Mouse (Mus musculus): ENCODE data around the gene Fyb2.
A peak's percentile ranks its signal among the peaks of the same experiment; 100 is the strongest.
"Not testable (repeated sequence)": the region's sequence is repeated elsewhere in the genome, so short reads cannot be mapped to it uniquely, and the experiment has no call there.

Gene Fyb2

DNA sequence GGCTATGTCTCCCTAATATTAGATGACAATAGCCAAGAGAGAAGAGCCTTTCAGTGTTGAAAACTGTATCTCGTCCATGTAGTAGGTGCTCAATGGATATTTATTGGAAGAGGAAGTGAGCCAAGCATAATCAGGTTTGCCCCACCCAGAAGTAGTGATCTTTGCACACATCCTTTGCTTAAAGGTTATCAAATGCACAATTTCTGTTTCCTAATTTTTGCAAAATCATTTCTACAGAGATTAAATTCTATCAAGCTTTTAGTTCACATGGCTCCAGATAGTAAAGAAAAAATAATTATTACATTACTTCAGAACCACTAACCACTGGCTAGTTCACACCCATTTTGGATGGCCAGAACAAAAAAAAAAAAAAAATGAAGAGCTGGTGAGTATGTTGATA lies 28.6 kb downstream of the Fyb2 start:
- DNase-seq: no peak

DNA sequence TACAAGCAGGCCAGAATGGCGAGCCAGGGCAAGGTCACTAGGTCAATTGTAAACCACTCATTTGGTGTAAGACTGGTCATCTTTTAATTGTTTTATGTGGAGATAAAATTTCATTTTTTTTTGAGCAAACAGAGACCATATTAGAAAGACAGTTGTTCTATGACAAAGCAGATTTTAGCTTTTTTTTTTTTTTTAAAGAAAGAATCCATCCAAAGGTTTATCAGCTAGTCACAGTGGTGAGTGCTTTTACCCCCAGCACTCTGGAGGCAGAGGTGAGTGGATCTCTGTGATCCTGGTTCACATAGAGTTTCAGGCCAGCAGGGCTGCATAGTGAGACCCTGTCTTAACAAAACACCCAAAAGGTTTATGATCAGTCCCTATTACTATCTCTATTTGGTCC lies 31.2 kb downstream of the Fyb2 start:
- DNase-seq: no peak

DNA sequence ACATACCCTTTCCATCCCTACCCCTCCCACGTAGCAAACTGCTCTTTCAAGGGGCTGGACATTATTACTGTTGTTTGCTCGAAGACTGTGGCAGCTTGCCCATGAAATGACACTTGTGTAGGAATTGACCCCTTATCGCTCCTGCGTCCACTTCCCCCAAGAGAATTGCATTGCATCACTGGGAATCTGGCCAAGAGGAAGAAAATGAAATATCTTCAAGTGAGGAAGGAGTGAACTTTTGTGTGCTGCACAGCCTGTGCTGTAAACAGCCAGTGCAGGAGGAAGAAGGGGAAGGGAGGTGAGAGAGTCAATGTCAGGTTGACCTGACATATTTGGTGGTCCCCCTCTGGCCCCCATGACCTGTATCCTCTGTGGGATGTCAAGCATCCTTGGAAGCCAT lies 35.6 kb downstream of the Fyb2 start:
- peak; percentile 33 to 66 for DNase-seq

DNA sequence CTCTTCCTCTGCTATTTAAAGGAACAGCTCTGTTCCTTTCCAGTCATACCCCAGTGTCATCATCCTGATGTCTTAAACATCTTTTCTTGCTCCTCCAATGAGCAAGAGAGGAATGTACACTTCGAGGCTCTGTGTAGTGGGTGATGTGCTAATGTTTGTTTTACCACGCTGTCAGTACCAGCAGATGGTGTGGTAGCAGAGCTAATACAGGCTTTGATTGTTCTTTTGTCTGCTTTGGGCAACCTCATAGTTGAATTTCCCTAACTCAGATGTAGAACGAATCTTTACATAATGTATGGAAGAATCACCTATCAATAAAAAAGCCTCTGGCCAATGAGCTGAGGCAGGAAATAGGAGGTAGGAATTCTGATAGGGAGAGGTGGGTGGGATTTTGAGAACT lies 36.0 kb downstream of the Fyb2 start:
- no peak for DNase-seq

DNA sequence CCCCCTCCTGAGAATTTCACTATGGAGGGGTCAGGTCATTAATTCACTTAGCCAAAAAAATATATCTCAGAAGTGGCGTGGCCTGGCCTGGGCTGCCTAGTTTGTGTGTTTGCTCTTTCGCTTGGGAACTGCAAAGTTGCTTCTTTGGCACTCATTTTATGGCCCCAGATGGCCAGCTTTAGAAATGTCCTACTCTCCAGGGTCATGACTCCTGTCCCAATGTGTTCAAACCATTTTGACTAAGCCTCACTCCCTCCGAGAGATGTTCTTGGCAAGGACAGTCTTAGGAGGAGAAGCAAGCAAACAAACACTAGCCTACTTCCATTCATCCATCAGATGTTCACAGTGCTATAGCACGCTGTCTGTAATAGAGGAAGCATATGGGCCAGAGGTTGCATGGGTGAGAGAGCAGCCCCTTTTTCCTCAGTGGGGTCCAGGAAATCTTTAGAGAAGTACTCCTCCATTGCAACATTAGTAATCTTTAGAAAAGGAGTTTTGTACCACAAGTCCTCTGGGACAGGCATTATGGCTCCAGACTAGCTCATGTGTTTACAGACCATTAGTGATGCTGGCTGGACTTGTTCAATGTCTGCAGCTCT lies 38.1 kb downstream of the Fyb2 start:
- DNase-seq: no peak

DNA sequence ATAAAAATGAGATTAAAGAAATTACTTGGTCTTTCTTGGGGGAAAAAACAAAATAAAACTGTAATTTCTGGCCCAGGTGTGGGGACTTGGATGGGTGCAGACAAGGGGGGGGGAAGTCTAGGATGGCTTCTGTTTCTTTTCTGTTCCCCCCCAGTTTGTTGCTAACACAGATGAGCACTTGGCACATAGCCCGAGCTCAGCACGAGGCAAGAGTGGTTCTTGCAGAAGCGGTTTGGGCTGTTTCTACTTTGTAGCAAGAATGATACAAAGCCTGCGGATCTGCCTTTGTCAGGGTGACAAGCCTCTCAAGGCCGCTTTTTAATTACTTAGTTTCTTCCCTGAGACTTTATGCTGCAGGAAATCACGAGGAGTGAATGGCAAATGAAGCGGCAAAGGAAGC lies 43.4 kb downstream of the Fyb2 start:
- DNase-seq: no peak

DNA sequence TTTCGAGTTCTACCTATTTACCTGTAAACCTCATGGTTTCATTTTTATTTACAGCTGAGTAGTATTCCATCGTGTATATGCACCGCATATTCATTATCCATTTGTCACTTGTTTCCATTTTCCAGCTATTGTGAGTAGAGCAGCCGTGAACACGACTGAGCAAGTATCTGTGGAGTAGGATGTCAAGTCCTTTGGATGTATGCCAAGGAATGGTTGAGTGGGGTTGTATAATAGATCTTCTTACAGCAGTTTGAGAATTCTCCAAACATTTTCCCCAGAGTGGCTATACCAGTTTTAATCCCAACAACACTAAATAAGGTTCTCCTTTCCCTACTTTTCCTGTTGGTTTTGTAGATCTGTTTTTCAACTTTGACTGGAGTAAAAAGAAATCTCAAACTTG lies 48.2 kb downstream of the Fyb2 start:
- no peak for DNase-seq

DNA sequence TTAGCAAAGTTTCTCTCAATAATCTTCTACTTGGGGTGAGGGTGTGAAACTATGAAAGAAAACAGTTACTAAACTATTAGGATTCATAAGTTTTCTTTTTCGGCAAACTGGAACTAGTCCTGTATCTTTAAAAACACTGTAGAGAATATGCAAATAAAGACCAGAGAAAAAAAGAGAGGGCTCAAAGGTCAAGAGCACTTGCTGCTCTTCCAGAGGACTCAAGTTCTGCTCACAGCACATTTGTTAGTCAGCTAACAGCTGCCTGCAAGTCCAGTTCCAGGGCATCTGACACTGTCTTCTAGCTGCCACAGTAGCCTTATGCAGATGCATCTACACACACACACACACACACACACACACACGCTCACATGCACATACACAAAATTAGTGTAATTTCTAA lies 59.4 kb downstream of the Fyb2 start:
- DNase-seq: no peak

DNA sequence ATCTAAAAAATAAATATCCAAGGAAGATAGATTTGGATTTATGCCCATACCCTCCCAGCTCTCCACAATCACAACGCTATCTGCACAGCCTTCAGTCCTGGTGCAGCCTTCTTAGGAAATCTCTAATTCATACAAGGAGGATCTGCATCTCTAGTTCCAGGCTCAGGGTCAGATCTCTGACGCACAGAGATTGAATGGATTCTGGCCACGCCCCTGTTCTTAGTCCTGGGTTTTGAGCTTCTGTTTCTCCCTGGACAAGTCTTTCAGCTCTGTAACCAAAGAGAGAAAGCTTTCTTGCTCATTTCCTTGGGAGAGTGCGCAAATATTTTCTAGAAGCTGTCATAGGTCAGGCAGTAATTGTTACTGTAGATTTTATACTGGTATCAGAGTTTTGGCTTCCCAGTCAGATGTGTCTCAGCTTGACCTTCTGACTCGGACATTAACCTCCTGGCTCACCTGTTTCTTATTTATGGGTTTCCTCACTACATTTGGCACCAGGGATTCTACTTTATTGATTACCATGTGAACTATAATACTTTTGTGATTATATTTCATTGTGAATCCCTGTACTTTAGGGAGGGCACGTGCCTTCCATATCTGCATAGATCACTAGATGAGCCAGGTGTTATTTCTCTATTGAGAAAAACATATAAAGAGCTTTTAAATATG lies 62.0 kb downstream of the Fyb2 start:
- no peak for DNase-seq

DNA sequence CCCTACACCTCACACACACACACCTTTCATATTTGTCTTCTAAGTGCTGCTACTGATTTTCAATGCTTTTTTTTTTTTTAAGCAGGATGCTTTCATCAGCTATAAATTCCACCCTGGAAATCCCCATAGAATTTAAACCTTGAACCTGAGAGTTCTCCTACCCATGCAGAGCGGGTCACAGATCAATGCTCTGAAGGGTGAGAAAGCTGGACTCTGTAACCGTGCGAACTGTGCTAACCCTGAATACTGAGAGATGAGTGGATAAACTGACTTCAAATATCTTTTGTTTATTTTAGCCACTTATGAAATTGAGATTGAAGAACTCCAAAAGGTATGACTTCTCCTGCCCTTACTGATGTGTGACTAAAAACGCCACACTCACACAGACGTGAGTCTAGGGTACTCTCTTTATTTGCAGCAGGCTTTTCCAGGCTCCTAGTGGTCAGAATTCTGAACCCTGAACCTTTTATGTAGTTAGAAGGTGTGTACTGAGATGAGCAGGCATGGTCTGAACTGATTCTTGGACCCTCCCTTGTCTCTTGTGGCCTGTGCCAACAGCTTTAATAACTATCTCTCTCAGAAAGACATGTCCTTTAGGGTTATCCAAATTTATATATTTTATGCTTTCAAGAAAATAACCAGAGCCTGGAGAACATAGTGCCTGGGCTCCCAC lies 72.8 kb downstream of the Fyb2 start:
- no peak for DNase-seq

DNA sequence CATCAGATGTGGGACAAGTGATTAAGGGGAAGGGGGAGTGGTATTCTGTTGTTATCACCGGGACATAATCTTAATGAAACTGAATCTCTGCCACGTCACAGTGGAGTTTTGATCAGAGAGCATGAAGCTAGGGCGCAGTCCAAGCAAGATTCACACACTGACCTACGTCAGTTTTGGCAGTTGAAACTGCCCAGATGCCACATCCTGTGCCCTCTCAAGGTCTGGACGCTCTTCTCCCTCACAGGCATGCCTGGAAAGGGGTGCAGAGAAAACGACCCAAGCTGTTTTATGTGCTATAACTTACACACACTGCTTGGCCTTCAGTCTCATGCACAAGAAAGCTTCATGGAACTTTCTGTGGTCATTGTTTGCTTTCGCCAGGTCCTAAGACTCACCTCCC lies 74.4 kb downstream of the Fyb2 start:
- DNase-seq: no peak

DNA sequence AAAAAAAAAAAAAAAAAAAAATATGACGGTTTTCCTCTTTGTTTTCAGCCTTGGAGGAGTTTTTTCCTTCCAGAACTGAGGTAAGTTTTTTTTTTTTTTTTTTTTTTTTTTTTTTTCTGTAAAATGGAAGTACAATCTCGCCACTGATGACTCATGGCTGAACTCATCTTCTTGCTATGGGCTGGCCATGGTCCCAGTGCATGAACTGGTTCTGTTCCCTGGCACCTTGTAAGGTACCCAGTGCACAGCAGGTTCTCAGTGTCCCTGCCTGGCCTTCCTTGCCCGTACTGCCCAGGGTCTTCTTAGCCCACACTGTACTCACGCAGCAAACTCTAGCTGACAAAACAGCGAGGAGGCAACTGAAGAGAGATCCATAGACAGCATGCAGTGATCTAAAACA lies 74.8 kb downstream of the Fyb2 start:
- no peak for DNase-seq

DNA sequence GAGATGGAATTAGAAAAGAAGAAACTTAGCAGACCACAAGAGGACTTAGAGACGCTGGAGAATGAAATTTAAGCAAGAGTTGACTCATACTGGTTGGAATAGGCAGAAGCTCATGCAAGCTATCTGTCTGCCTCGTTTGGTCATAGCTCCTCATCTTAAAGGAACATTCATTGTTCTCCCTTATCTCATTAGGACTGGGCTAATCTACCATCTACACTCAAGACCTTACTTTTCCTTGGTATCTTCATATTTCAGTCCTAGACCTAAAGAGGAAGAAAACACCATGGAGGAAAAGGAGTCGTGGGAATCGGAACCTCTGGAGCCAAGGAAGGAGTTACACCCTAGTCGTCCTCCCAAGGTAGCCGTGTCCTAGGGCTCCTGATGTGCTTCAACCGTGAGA lies 75.5 kb downstream of the Fyb2 start:
- DNase-seq: no peak

DNA sequence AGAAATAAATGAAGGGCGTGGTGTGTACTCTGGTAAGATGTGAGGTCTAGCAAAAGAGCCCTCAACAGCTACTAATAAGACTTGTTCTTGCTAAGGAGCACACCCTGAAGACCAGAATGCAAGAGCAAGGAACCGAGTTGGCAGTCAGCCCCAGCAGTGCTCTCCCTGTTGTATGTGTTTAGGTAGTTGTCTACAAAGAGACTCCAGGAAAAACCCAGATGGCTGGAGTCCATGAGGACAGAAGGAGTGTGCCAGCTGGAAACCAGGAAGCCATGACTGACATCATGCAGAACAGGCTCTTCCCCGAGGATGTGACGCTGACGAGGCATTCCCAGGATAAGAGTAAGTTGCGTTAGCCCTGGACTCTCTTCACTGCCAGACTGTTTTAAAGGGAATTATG lies 76.8 kb downstream of the Fyb2 start:
- peak in 1 of 2 experiments; percentile 3 for DNase-seq

DNA sequence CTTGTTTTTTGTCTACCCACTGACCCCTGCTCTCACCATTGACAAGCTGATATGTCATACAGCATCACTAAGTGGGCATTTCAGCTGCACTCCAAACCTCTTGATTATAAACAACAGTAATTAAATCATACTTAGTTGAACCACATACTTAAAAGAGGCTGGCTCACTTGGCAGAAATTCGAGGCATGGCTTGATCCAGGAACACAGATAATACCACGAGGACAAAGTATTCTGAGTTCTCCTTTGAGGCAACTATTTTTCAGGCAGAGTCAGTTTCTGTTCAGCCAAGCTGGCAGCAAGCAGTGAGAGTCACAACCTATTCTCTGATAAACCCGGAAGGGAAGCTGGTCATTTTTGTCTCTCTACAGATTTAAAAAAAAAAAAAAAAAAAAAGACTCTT lies 77.4 kb downstream of the Fyb2 start:
- no peak for DNase-seq

DNA sequence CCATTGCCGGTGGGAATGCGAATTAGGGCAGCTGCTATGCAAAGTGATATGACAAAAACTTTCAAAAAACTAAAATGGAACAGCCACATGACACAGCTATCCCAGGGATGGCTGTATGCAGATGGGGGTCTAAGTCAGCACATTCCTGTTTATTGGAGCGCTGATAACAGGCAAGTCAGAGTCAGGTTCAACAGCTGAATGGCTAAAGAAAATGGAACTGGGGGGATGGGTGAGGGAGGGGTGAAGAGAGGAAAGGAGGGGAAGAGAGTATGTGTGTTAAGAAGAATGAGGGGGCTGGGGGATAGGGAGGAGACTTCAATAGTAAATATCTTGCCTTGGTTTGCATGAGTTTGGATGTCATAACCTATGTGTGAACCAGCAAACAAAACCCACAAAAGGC lies 79.0 kb downstream of the Fyb2 start:
- no peak for DNase-seq

DNA sequence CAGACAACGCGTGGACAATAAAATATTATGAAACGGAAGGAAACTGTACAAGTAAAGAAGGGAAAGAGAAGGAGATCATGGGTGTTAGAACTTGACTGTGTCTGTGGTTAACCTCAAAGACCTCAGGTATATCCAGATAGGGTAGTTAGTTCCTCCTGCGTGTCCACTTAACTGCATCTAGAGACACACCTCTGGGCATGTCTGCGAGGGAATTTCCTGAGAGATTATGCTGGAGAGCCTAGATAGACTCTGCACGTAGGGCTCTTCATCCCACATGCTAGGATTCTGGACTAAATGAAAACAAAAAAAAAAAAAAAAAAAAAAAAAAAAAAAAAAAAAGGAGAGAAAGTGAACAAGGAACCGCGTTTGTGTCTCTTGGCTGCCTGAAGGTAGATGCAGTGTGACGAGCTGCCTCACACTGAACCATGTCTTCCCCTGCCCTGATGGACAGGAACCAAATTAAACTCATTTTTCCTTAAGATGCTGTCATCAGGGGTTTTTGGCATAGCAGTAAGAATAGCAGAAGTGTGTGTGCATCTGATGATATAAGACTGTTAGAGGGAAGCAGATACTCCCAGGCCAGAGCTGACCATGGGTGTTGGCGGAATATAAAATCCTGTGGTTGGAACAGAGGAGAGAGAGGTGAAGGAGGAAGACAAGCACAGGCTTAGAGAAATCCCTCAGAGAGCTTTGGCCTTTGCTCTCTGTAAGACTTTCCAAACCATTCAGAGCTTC lies 80.1 kb downstream of the Fyb2 start:
- DNase-seq: no peak

DNA sequence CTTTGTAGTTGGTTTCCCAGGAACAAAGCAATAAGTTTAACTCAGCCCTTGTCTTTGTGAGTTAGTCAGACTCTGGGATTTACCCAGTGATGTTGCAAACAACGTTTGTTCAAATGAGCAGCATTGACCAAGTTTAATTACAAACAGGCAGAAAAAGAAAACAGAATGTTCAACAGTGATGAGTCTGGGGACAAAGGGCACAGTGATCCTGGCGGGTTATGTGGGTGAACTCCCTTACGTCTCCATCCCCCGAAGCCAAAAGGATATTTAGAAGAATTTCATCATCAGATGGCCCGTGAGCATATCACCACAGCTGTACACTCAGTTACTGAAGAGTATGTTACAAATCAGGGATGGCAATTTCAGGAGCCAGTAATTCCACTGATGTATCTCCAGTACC lies 86.4 kb downstream of the Fyb2 start:
- no peak for DNase-seq

DNA sequence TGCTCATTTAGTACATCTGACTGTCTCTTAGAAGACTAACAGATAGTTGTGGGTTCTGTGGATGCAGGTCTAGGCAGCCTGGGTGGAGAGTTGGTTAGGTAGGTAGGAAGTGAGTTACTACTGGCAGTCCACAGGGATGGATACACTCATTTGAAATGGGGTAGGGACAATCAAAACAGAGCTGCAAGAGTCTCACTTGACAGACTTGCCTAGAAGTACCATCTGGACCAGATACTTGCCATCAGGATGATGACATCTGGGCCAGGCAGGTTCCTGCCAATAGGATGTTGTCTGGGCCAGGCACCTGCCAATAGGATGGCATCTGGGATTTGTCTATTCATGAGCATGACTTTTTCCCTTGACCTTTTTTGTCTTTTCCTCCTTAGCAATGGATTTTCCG lies 88.5 kb downstream of the Fyb2 start:
- no peak for DNase-seq

DNA sequence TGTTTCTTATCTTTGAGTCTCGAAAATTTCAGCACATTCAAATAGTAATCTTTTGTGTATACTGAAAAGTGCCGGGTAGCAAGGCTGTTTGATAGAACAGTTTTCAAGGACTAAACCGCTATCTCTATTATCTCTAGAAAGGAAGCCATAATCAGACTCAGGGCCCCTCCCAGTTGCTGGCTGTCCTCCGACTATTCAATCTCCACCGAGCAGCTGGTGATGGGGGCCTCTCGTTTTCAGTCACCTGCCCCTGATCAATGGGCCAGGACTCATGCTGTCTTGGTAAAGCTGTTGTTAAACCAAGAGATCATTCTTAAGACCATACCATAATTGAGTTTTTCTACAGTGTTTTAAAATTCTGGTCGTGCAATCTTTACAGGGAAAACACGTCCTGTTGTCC lies 90.9 kb downstream of the Fyb2 start:
- DNase-seq: no peak

DNA sequence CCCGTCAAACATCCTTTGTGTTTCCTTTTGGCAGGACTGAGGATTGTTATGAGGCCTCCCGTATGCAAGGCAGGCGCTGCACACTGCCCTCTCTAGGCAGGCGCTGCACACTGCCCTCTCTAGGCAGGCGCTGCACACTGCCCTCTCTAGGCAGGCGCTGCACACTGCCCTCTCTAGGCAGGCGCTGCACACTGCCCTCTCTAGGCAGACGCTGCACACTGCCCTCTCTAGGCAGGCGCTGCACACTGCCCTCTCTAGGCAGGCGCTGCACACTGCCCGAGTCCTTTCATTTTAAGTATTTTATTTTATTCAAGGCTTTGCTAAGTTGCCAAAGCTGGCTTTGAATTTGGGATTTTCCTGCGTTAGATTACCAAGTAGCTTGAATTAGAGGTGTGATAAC lies 91.4 kb downstream of the Fyb2 start:
- not testable (repeated sequence) for DNase-seq

DNA sequence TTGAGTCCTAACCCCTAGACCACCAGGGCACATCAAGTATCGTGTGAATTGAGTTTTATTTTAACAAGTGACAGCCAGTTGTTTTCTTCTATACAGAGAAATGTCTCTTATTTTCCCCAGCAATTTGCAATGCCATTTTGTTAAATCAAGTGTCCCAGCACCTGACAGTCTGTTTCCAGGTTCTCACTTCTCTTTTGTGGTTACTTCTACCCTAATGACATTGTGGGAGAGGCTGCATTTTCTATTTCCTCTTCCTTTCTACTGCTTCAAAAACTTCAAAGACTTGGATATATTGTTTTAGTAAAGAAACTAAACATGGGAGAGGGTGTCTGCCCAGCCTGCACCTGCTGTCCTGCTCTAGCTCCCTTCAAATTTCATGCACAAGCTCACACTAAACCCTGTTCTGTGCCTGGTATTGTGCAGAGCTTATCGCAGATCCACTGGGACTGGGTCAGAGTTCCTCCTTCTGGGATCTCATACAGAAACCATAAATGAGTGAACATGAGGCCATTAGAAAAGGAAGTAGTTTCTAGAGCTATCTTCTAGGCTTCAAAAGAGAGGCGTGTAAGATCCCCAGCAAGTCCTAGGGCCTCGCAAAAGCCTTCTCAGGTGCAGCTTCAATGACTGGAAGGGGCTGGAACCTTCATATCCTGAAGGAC lies 94.2 kb downstream of the Fyb2 start:
- DNase-seq: no peak

DNA sequence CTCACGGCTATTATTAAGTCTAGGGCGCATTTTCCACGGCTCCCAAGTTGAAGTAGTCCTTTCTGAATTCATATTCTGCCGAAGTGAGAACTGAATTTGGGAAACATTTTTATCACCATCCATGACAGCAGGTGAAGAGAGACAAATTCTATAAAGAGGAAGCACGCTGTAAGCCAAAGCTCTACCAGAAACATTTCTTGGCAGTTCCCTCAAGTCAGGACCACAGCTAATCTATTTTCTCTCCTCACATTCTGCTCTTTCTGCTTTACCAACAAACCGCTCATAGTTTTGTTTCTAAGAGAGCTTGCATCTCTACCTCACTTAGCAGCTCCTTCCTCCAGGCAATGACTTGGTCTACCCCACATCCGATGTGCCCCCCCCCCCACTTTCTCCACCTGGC lies 100.5 kb downstream of the Fyb2 start:
- no peak for DNase-seq

Measured in lung, adult 18-20 months (tissue).